Mouse (Mus musculus): ENCODE data around the gene Oxld1.

Oxld1 gene

DNA sequence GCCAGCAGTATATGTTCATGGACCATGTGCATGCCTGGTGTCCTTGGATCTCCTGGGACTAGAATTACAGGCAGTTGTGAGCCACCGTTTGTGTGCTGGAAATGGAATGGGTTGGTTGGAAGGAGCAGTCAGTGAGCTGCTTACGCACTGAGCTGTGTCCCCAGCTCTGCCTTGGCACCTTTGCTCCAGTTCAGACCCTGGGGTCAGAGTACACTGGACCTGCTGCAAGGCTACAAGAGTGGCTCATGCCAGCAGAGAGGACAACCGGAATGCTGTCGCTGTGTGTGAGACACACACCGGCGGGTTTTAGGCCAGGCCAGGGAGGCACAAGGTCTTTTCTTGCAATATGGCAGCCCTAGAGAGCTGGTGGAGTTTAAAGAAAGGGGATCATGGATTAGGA is 14.2 kb upstream of the Oxld1 start:
- DNase-seq, result no peak

GRCm38 (mm10) chr11:120467736-120468092 is 9.8 kb upstream of the Oxld1 start:
- DNase-seq, result no peak

DNA sequence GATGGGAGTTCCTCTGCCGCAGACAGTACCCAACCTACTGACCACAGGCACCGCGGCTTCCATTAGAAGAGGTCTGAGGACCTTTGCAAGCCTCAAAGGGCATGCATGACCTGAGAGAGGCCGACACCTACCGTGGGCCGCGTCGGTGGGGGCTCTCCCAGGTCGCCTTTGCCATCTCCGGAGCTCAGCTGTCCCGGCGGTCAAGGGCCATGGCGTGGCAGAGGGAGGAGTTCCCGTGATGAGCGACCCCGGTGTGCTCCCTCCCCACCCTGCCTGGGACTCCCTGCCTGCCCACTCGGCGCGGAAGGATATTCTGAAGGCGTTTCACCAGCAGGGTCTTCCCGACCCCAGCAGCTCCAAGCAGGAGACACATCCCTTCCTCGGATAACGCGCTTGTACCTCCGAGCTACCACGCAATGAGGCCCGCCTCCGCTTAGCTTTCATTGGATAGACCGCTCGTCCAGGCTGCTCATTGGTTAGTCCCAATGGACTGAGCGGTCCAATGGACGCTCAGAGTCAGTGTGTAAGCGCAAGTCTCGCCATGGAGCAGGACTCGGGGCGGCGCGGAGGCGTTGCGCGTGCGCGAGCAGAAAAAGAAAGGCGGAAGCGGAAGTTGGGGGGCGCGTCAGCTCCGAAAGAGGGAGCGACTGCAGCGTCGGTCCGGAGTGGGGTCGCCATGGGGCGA is 9.3 kb upstream of the Oxld1 start, which contains the start of gene Arl16:
Arl16 (minus strand) TSS at position 557 of the 685 bp plus-strand sequence.
- peak; percentile 93 for DNase-seq

- no peak for DNase-seq
Measured at GRCm38 (mm10) chr11:120465521-120465920, 7.7 kb upstream of the Oxld1 start.

GRCm38 (mm10) chr11:120464365-120464764 is 6.5 kb upstream of the Oxld1 start:
- no peak for DNase-seq

DNA sequence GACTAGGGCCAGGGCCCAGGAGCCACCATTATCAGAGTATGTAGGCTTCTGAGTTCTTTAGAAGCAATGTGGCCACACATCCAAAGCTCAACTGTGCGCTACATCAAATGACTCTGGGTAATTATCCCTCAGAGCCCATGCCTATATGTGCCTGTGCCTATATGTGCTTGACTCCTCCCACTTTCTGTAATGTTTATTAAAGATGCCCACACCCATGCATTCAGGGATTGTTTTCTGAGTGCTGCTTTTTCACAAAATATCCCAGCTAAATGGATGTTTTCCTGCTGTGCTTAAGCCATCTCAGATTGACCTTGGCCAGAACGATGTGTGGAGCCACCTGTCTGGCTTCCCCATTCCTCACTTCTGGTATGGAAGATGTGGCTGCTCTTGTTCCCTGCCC is 5.7 kb upstream of the Oxld1 start:
- DNase-seq, result no peak

DNA sequence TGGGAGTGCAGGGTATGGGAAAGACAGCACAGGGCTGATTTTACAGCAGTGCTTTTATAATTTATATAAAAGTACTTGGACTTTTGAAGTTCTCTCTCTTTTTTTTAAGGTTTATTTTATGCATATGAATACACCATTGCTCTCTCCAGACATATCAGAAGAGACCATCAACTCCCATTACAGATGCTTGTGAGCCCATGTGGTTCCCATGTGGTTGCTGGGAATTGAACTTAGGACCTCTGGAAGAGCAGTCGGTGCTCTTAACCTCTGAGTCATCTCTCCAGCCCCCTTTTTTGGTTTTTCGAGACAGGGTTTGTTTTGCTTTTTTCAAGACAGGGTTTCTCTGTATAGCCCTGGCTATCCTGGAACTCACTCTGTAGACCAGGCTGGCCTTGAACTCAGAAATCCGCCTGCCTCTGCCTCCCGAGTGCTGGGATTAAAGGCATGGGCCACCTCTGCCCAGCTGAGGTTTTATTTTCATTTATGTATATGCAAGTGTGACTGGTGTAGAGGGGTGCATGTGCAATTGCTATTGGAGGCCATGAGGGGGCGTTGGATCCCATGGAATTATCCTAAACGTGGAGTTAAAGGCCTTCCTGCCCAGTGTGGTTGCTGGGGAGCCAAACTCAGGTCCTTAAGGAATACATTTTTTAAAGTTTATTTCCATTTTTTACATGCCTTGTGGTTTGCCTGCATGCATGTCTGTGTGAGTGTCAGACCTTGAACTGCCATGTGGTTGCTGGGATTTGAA is 1.2 kb upstream of the Oxld1 start:
- no peak for DNase-seq

DNA sequence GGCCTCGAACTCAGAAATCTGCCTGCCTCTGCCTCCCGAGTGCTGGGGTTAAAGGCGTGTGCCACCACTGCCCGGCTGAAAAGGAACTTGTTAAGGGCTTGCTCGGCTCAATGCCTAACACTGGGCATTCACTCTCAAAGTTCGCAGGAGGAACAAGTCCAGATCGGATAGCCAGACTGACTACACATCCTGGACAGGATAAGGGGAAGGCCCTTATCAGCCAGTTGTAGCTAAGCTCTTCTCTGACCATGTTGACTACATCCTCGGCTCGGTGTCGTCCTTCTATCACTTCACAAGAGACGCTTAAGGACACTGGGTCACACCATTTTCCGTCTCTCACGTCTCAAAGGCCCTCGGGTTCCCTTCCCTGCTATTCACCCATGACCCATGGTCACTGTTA is 498 bp downstream of the Oxld1 start:
- no peak for DNase-seq

DNA sequence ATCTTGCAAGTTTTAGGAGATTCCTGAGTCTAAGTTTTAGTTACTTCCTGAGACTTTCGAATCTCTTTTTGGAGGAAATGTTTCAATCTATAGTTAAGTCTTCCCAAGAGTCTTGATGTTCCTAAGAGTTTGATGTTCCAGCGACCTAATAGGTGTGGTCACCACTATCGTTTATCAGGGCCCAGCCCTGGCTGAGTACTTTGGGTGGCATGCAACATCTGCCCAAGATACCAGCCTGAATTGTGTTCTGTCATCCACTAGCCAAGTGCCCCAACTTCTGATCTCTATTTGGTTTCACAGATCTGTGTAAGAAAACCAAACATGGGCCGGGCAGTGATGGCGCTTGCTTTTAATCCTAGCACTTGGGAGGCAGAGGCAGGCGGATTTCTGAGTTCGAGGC is 2.5 kb downstream of the Oxld1 start:
- no peak for DNase-seq

- no peak for DNase-seq
Measured at GRCm38 (mm10) chr11:120454965-120455364, 2.9 kb downstream of the Oxld1 start.

DNA sequence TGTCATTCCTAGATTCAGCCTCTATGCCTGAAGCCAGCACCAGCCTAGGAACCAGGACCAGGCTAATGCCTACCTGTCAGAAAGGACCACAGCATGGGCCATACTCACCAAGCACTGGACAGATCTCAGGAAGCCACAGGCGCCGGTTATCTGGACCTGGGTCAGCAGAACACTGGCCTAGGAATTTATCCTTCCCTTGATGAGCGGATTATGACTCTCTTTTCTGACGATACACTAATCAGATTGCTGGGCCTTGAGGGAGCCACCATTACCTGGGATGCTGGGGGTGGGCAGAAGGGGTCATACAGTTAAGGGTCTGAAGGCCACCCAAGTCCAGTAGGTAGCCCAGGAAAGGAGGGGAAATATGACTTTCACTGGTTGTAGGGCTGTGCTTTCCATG is 4.6 kb downstream of the Oxld1 start, which contains the start of gene Pde6g:
Pde6g (minus strand) TSS at position 195 of the 400 bp plus-strand sequence.
- DNase-seq, result no peak

- DNase-seq, result no peak
Measured at GRCm38 (mm10) chr11:120452246-120452645, 5.6 kb downstream of the Oxld1 start.

- no peak for DNase-seq
Measured at GRCm38 (mm10) chr11:120447179-120447578, 10.7 kb downstream of the Oxld1 start.

DNA sequence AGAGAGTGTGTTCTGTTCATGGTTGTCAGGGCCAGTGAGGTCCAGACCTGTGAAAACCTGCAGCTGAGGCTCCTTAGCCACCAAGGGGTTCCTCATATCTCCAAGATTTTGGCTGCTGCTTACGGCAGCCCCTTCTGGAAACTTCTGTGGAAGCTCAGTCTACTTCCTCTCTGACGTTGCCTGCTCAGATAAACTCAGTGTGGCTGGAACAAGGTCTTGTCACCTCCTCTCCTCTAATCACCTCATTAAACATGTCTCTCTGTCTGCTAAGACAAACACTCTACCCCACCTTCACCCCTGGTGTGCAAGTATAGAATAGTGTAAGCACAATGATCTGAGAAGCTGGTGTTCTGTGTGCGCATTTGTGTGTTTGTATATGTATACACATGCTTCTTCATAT is 12.4 kb downstream of the Oxld1 start:
- DNase-seq, result no peak

- DNase-seq, result no peak
Measured at GRCm38 (mm10) chr11:120444106-120444505, 13.8 kb downstream of the Oxld1 start.

GRCm38 (mm10) chr11:120442765-120443280 is 15.0 kb downstream of the Oxld1 start:
- no peak for DNase-seq

DNA sequence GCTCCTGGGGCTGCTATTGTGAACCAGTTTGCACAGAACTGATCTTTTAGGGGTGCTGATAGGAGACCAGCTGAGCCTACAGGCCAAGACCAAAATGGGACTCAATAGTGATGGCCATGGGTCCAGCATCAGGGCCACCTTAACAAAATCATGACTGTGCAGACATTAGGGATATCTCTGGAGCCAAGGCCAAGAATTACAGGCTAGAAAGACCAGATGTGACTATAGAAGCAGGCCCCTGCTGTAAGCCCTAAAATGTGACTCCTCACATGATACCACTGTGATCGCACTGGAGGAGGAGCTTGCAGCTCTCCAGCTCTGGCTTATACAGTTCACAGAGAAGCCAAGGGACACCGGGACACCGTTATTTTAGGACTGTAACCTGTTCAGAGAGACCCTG is 15.5 kb downstream of the Oxld1 start, which contains the start of gene Tspan10:
Tspan10 (plus strand) TSS at position 301 of the 400 bp plus-strand sequence.
- no peak for DNase-seq

DNA sequence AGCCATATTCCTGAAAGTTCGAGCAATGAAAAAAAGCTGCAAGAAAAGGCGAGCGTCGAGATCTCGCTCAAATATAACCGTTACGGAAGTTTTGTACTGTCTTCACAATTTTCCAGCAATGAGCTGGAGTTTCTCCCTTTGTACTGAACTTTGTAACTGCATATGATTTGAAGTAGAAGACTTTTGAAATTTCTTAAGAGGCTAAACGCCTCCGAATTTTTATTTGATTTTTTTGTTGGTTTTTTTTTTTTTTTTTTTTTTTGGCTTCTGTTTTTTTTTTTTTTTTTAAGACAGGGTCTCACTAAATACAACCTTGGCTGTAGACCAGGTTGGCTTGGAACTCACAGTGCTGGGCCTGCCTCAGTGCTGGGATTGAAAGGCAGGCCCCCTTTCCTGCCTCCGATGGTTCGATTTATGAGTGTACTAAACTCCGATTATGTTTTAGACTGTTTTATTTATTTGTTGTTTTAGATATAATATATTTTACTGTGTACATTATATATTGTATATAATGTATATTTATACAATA is 19.9 kb downstream of the Oxld1 start:
- DNase-seq, result no peak

- DNase-seq, result peak; percentile 86
Measured at GRCm38 (mm10) chr11:120437152-120437856, 20.6 kb downstream of the Oxld1 start, which contains the start of gene Nploc4. Gene Nploc4, minus strand, starts transcription at chr11:120437708.

DNA sequence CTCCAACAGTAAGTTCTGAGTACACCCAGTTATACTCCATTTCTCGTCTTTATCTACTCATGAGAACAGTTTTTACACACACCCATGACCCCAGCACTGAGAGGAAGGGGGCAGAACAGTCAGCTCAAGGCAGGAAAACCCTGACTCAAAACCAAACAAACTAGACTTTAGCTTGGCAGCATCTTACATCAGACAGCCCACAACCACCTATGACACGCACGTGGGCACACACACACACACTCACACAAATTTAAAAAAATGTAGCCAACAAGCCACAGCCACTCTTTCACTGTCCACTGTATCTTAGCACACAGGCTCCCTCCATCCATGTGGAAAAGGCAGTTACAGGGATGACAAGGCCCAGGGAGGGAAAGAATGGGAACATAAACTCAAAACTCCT is 31.1 kb downstream of the Oxld1 start:
- no peak for DNase-seq

- DNase-seq, result peak; percentile 36
Measured at GRCm38 (mm10) chr11:120423569-120424295, 34.1 kb downstream of the Oxld1 start.

Data from right cerebral cortex, postnatal 25 days (tissue).